Mouse (Mus musculus) heart, postnatal 0 days (tissue): Measurements from ENCODE around the gene Rsc1a1. TPM values are rescaled to one million over a fixed set of nuclear protein-coding genes. Genes with fewer than 3 reads are reported as not detected.

Experiments used
- ATAC-seq: fragments of 200-750 bp; cut with Nextera tagmentation; 2 replicates; pipeline ENCODE4 v1.8.0; 2017; ENCODE audit warnings: low read depth, moderate number of reproducible peaks, moderate library complexity; ENCODE audit not compliant: insufficient read depth
- DNase-seq: peaks from one replicate; pipeline ENCODE4 v3.0.0-alpha.2; 2016; ENCODE audit warnings: low spot score
- H3K27ac ChIP-seq: fragments of 300-500 bp; sonication (generic); 2 replicates; pipeline ENCODE4 v1.5.1; 2014; ENCODE audit warnings: low read depth, mild to moderate bottlenecking
- H3K27me3 ChIP-seq: fragments of 300-500 bp; sonication (generic); 2 replicates; pipeline ENCODE4 v1.6.1; 2014; ENCODE audit warnings: low read length, mixed read lengths; ENCODE audit not compliant: control insufficient read depth, insufficient read depth
- H3K36me3 ChIP-seq: fragments of 300-500 bp; sonication (generic); replicated peaks from 2 replicates; pipeline ENCODE4 v1.6.1; 2014; ENCODE audit warnings: low read length, mixed read lengths; ENCODE audit not compliant: control insufficient read depth, insufficient read depth
- H3K4me1 ChIP-seq: fragments of 300-500 bp; sonication (generic); 2 replicates; pipeline ENCODE4 v1.6.1; 2014; ENCODE audit warnings: antibody characterized with exemption; ENCODE audit not compliant: control insufficient read depth, insufficient read depth
- H3K4me2 ChIP-seq: fragments of 300-500 bp; sonication (generic); 2 replicates; pipeline ENCODE4 v1.6.1; 2014; ENCODE audit warnings: low read depth, mild to moderate bottlenecking, low read length, moderate library complexity
- H3K4me3 ChIP-seq: fragments of 300-500 bp; sonication (generic); 2 replicates; pipeline ENCODE4 v1.5.1; 2014; ENCODE audit warnings: low read depth, low read length
- H3K9ac ChIP-seq: fragments of 300-500 bp; sonication (generic); replicated peaks from 2 replicates; pipeline ENCODE4 v1.6.1; 2014; ENCODE audit warnings: low read depth, low read length, mixed read lengths
- H3K9me3 ChIP-seq: fragments of 300-500 bp; sonication (generic); replicated peaks from 2 replicates; pipeline ENCODE4 v1.6.1; 2016; ENCODE audit warnings: low read length; ENCODE audit not compliant: control insufficient read depth
- CTCF ChIP-seq: IDR thresholded peaks from 2 replicates; pipeline ENCODE4 v1.5.1; 2016; ENCODE audit warnings: antibody characterized with exemption, control low read depth, low read depth
- EP300 ChIP-seq: IDR thresholded peaks from 2 replicates; pipeline ENCODE4 v1.6.1; 2016; ENCODE audit warnings: antibody characterized with exemption, low read depth
- WGBS: fragments of 180-500 bp; shearing (Covaris S2); extraction: QIAGEN DNeasy Blood & Tissue Kit; methylation state at CpG from one replicate; pipeline ENCODE4 v1.1.7; 2014; 5-methylcytosine and 5-hydroxymethylcytosine counted together
- polyA plus RNA-seq: library from polyadenylated mRNA; unstranded; fragments of >200 nt; fragmentation: Nextera tagmentation; extraction: Ambion mirVana; gene quantifications from 2 replicates; pipeline ENCODE4 v1.2.1, GENCODE M21; 2015
- total RNA-seq: library from RNA; depleted of rRNA; stranded (reverse); fragments of >200 nt; gene quantifications from 2 replicates; pipeline ENCODE4 v1.2.3, GENCODE M21; 2014; ENCODE audit warnings: low replicate concordance

The Rsc1a1 gene
- total and polyA plus RNA-seq, 2 experiments from 2014 or later = 11.9 TPM; not detected in 1

GRCm38 (mm10) chr4:141659739-141660138 lies 25.7 kb downstream of the Rsc1a1 start:
- H3K36me3 ChIP-seq = peaks cover 30% of the 10 kb centered on the region
- H3K4me2 ChIP-seq = no peak overlapping the region
- TF ChIP-seq EP300 (no peak), CTCF (no peak; the same call in 1 of the 2 replicates)
- H3K4me1 ChIP-seq = peaks cover 22% of the 10 kb centered on the region; the same call in 1 of the 2 replicates
- no peak overlapping the region for H3K4me3 ChIP-seq
- ATAC-seq = no peak
- no peaks in the 10 kb centered on the region for H3K9me3 ChIP-seq
- no peak for DNase-seq
- WGBS = 72% methylated on average over 4 of the region's 4 CpGs
- H3K27me3 ChIP-seq = no peaks in the 10 kb centered on the region
- H3K9ac ChIP-seq = no peak overlapping the region
- H3K27ac ChIP-seq = no peak overlapping the region

- H3K4me1 ChIP-seq = peaks cover 22% of the 10 kb centered on the region; the same call in 1 of the 2 replicates
- H3K4me2 ChIP-seq = no peak overlapping the region
- TF ChIP-seq EP300 (no peak), CTCF (no peak)
- H3K4me3 ChIP-seq = no peak overlapping the region
- 79% methylated on average over 6 of the region's 6 CpGs for WGBS
- H3K36me3 ChIP-seq = peaks cover 30% of the 10 kb centered on the region
- H3K27ac ChIP-seq = no peak overlapping the region
- ATAC-seq = no peak
- no peaks in the 10 kb centered on the region for H3K9me3 ChIP-seq
- no peaks in the 10 kb centered on the region for H3K27me3 ChIP-seq
- no peak overlapping the region for H3K9ac ChIP-seq
- no peak for DNase-seq
Observed at GRCm38 (mm10) chr4:141658846-141659484, 26.4 kb downstream of the Rsc1a1 start.

- no peaks in the 10 kb centered on the region for H3K9me3 ChIP-seq
- peak overlapping the region; percentile 74 for H3K27ac ChIP-seq
- no peak for ATAC-seq
- H3K27me3 ChIP-seq = no peaks in the 10 kb centered on the region
- no peak overlapping the region for H3K4me3 ChIP-seq
- 73% methylated on average over 8 of the region's 8 CpGs for WGBS
- H3K4me2 ChIP-seq = no peak overlapping the region
- H3K36me3 ChIP-seq = peaks cover 41% of the 10 kb centered on the region
- TF ChIP-seq EP300 (no peak), CTCF (no peak)
- DNase-seq = no peak
- no peak overlapping the region for H3K9ac ChIP-seq
- H3K4me1 ChIP-seq = peaks cover 25% of the 10 kb centered on the region
Observed at GRCm38 (mm10) chr4:141656932-141657331, 28.5 kb downstream of the Rsc1a1 start.

- ATAC-seq = peak; percentile 29
- no peak for DNase-seq
- Histone ChIP-seq H3K4me3 (no peak overlapping the region), H3K4me1 (peaks cover 29% of the 10 kb centered on the region), H3K4me2 (no peak overlapping the region), H3K27ac (peak overlapping the region; percentile 74), H3K9me3 (no peaks in the 10 kb centered on the region), H3K9ac (no peak overlapping the region), H3K27me3 (no peaks in the 10 kb centered on the region), H3K36me3 (peaks cover 42% of the 10 kb centered on the region)
- 67% methylated on average over 12 of the region's 12 CpGs for WGBS
- no peak for TF ChIP-seq EP300
- TF ChIP-seq CTCF = no peak
Observed at GRCm38 (mm10) chr4:141655908-141656608, 29.3 kb downstream of the Rsc1a1 start.

GRCm38 (mm10) chr4:141654509-141654908 lies 30.9 kb downstream of the Rsc1a1 start:
- Histone ChIP-seq H3K27ac (peak overlapping the region; percentile 30; the same call in 1 of the 2 replicates), H3K9me3 (no peaks in the 10 kb centered on the region), H3K4me3 (no peak overlapping the region), H3K4me2 (no peak overlapping the region), H3K9ac (no peak overlapping the region), H3K4me1 (peaks cover 32% of the 10 kb centered on the region), H3K27me3 (no peaks in the 10 kb centered on the region), H3K36me3 (peaks cover 27% of the 10 kb centered on the region)
- no peak for DNase-seq
- 58% methylated on average over 6 of the region's 6 CpGs for WGBS
- no peak for TF ChIP-seq EP300
- no peak for TF ChIP-seq CTCF
- ATAC-seq = no peak
